Mouse (Mus musculus) testis, adult 2 months (tissue): Measurements from ENCODE around the gene 1700015G11Rik. TPM values are rescaled to one million over a fixed set of nuclear protein-coding genes. Genes with fewer than 3 reads are reported as not detected.

ENCODE experiments used
- H3K27ac ChIP-seq: fragments of 200-500 bp; 2 replicates; pipeline ENCODE4 v1.5.1; 2012; ENCODE audit warnings: low read depth, low read length; ENCODE audit not compliant: control insufficient read depth, insufficient read depth
- H3K27me3 ChIP-seq: fragments of 200-500 bp; 2 replicates; pipeline ENCODE4 v1.6.1; 2012; ENCODE audit warnings: mild to moderate bottlenecking, low read length, moderate library complexity; ENCODE audit not compliant: control insufficient read depth, insufficient read depth
- H3K36me3 ChIP-seq: fragments of 200-500 bp; 2 replicates; pipeline ENCODE4 v1.6.1; 2012; ENCODE audit warnings: mild to moderate bottlenecking, low read length; ENCODE audit not compliant: control insufficient read depth, insufficient read depth
- H3K4me1 ChIP-seq: fragments of 200-500 bp; 2 replicates; pipeline ENCODE4 v1.6.1; 2012; ENCODE audit warnings: low read length; ENCODE audit not compliant: control insufficient read depth, insufficient read depth
- H3K4me3 ChIP-seq: fragments of 200-500 bp; 2 replicates; pipeline ENCODE4 v1.5.1; 2012; ENCODE audit warnings: low read depth, mild to moderate bottlenecking, low read length, moderate library complexity, mixed read lengths; ENCODE audit not compliant: control insufficient read depth
- CTCF ChIP-seq: fragments of 200-500 bp; IDR thresholded peaks from 2 replicates; pipeline ENCODE4 v1.5.1; 2012; ENCODE audit warnings: low read depth, mild to moderate bottlenecking, inconsistent platforms, low read length, moderate library complexity; ENCODE audit not compliant: control insufficient read depth, insufficient read depth, insufficient replicate concordance
- POLR2A ChIP-seq: fragments of 200-500 bp; IDR thresholded peaks from 2 replicates; pipeline ENCODE4 v1.6.1; 2012; ENCODE audit warnings: low read depth, mild to moderate bottlenecking, inconsistent platforms, low read length, moderate library complexity; ENCODE audit not compliant: control insufficient read depth
- polyA plus RNA-seq: library from polyadenylated mRNA; depleted of rRNA; stranded (reverse); fragments of >200 nt; gene quantifications from 2 replicates; pipeline ENCODE4 v1.2.3, GENCODE M21; 2012; rRNA removed

Gene 1700015G11Rik
- polyA plus RNA-seq, result 278 and 386 TPM in 2 replicates

GRCm38 (mm10) chr7:52015628-52016027, at the start of gene 1700015G11Rik:
Gene 1700015G11Rik (minus strand): TSS chr7:52015728.
- Histone ChIP-seq H3K4me1 (no peaks in the 10 kb centered on the region), H3K36me3 (no peaks in the 10 kb centered on the region), H3K27ac (peak within 1 kb of the TSS; percentile 19; the same call in 1 of the 2 replicates), H3K4me3 (peak within 1 kb of the TSS; percentile 68), H3K27me3 (no peaks in the 10 kb centered on the region)
- TF ChIP-seq POLR2A, result peak; percentile 52; the same call in 1 of the 2 replicates
- TF ChIP-seq CTCF, result no peak

GRCm38 (mm10) chr7:52056954-52057353, 41.4 kb upstream of the 1700015G11Rik start:
- TF ChIP-seq POLR2A, result no peak
- TF ChIP-seq CTCF, result no peak
- no peaks in the 10 kb centered on the region for H3K27me3 ChIP-seq
- no peak overlapping the region for H3K4me3 ChIP-seq
- H3K36me3 ChIP-seq, result no peaks in the 10 kb centered on the region
- no peaks in the 10 kb centered on the region for H3K4me1 ChIP-seq
- H3K27ac ChIP-seq, result no peak overlapping the region

GRCm38 (mm10) chr7:52056274-52056673, 40.7 kb upstream of the 1700015G11Rik start:
- no peak overlapping the region for H3K27ac ChIP-seq
- H3K36me3 ChIP-seq, result no peaks in the 10 kb centered on the region
- TF ChIP-seq CTCF (no peak), POLR2A (no peak)
- H3K27me3 ChIP-seq, result no peaks in the 10 kb centered on the region
- no peak overlapping the region for H3K4me3 ChIP-seq
- H3K4me1 ChIP-seq, result no peaks in the 10 kb centered on the region

- no peaks in the 10 kb centered on the region for H3K36me3 ChIP-seq
- no peak for TF ChIP-seq CTCF
- no peak for TF ChIP-seq POLR2A
- H3K4me3 ChIP-seq, result no peak overlapping the region
- no peaks in the 10 kb centered on the region for H3K27me3 ChIP-seq
- no peaks in the 10 kb centered on the region for H3K4me1 ChIP-seq
- no peak overlapping the region for H3K27ac ChIP-seq
These were observed 40.3 kb upstream of the 1700015G11Rik start for GRCm38 (mm10) chr7:52055831-52056230.

GRCm38 (mm10) chr7:52037600-52038582, 22.4 kb upstream of the 1700015G11Rik start:
- H3K4me3 ChIP-seq, result no peak overlapping the region
- TF ChIP-seq POLR2A (no peak), CTCF (no peak)
- H3K4me1 ChIP-seq, result no peaks in the 10 kb centered on the region
- no peak overlapping the region for H3K27ac ChIP-seq
- H3K36me3 ChIP-seq, result no peaks in the 10 kb centered on the region
- no peaks in the 10 kb centered on the region for H3K27me3 ChIP-seq

GRCm38 (mm10) chr7:52024050-52024626, 8.6 kb upstream of the 1700015G11Rik start:
- Histone ChIP-seq H3K36me3 (no peaks in the 10 kb centered on the region), H3K27ac (no peak overlapping the region), H3K4me1 (no peaks in the 10 kb centered on the region), H3K4me3 (no peak overlapping the region), H3K27me3 (no peaks in the 10 kb centered on the region)
- TF ChIP-seq POLR2A, result no peak
- no peak for TF ChIP-seq CTCF

GRCm38 (mm10) chr7:52022039-52022438, 6.5 kb upstream of the 1700015G11Rik start:
- no peak for TF ChIP-seq CTCF
- no peak overlapping the region for H3K27ac ChIP-seq

More at GRCm38 (mm10) chr7:52022039-52022438, 6.5 kb upstream of the 1700015G11Rik start:
- no peaks in the 10 kb centered on the region for H3K4me1 ChIP-seq
- no peak overlapping the region for H3K4me3 ChIP-seq
- H3K27me3 ChIP-seq, result no peaks in the 10 kb centered on the region
- no peaks in the 10 kb centered on the region for H3K36me3 ChIP-seq
